ENCODE assay signal across 10 mouse cellular contexts in genomic region chr10:84707226-84707625, GRCm38 (mm10). TPM values are rescaled to one million over a fixed set of nuclear protein-coding genes. Genes with fewer than 3 reads are reported as not detected.
A peak's percentile ranks its signal among the peaks of the same experiment; 100 is the strongest.
DNase-seq lines count a peak whose midpoint lies in the region; ATAC-seq lines count a peak whose summit lies in the region.
"Had no signal": no experiment of that assay in that cellular context is flagged by ENCODE, and none has a peak within 500 bp of the region (broad histone marks: within the 10 kb centered on the region; RNA-seq: fewer than 3 reads in every experiment).

No protein-coding gene starts in this region.

- H3K4me1 ChIP-seq in hindbrain, embryonic 14.5 days (replicated peaks; ENCODE audit: control insufficient read depth, insufficient read depth, low read length) = peaks cover 28% of the 10 kb centered on the region
- peaks cover 72% of the 10 kb centered on the region for H3K4me1 ChIP-seq in midbrain, embryonic 10.5 days

- WGBS in hindbrain, embryonic 14.5 days = 32% methylated on average over 6 of the region's 6 CpGs
- 23% methylated on average over 6 of the region's 6 CpGs for WGBS in midbrain, embryonic 10.5 days

- peak overlapping the region; percentile 63; the same call in 1 of the 2 replicates for H3K27ac ChIP-seq in hindbrain, embryonic 14.5 days
- H3K27ac ChIP-seq in midbrain, embryonic 10.5 days (replicated peaks) = peak overlapping the region; percentile 73
- H3K27ac ChIP-seq: embryonic facial prominence, embryonic 15.5 days had no signal

- no peaks in the 10 kb centered on the region for H3K9me3 ChIP-seq in hindbrain, embryonic 14.5 days (ENCODE audit: control insufficient read depth, low read length)
- no peaks in the 10 kb centered on the region for H3K9me3 ChIP-seq in midbrain, embryonic 10.5 days (replicated peaks)
- H3K9me3 ChIP-seq: embryonic facial prominence, embryonic 15.5 days had no signal

- no peak for ATAC-seq in hindbrain, embryonic 14.5 days (ENCODE audit: low FRiP score)

- H3K4me3 ChIP-seq in hindbrain, embryonic 14.5 days (replicated peaks; ENCODE audit: low read length) = no peak overlapping the region
- no peak overlapping the region for H3K4me3 ChIP-seq in midbrain, embryonic 10.5 days
- H3K4me3 ChIP-seq: embryonic facial prominence, embryonic 15.5 days had no signal

- no peaks in the 10 kb centered on the region for H3K27me3 ChIP-seq in hindbrain, embryonic 14.5 days (ENCODE audit: control insufficient read depth, insufficient read depth, low read length)
- H3K27me3 ChIP-seq in midbrain, embryonic 10.5 days (ENCODE audit: low read depth, poor library complexity, severe bottlenecking) = peaks cover 16% of the 10 kb centered on the region
- H3K27me3 ChIP-seq: embryonic facial prominence, embryonic 15.5 days had no signal

- no peak overlapping the region for H3K4me2 ChIP-seq in hindbrain, embryonic 14.5 days (replicated peaks)
- H3K4me2 ChIP-seq: embryonic facial prominence, embryonic 15.5 days had no signal

- no peak overlapping the region for H3K9ac ChIP-seq in hindbrain, embryonic 14.5 days
- H3K9ac ChIP-seq: embryonic facial prominence, embryonic 15.5 days had no signal

- peaks cover under 1% of the 10 kb centered on the region; the same call in 1 of the 2 replicates for H3K36me3 ChIP-seq in hindbrain, embryonic 14.5 days (replicated peaks; ENCODE audit: control insufficient read depth, insufficient read depth)
- peaks cover 2% of the 10 kb centered on the region; the same call in 1 of the 2 replicates for H3K36me3 ChIP-seq in midbrain, embryonic 10.5 days
- H3K36me3 ChIP-seq: embryonic facial prominence, embryonic 15.5 days had no signal

- DNase-seq in embryo, embryonic 9.5 days (ENCODE audit: extremely low spot score) = peak; percentile 28
- DNase-seq in embryo, embryonic 11 days = no peak
- DNase-seq in Muller cell, postnatal 12 days (ENCODE audit: inconsistent ontology term) = peak; percentile 72
- no peak for DNase-seq in hindbrain, embryonic 14.5 days (ENCODE audit: low spot score)
- DNase-seq in midbrain, embryonic 10.5 days (ENCODE audit: low spot score) = peak; percentile 38
- no peak for DNase-seq in spleen, postnatal 4 days (ENCODE audit: low spot score in 2 of 2)
- no peak for DNase-seq in frontal cortex, postnatal 36 days (ENCODE audit: low spot score in 2 of 2)
- DNase-seq in testis, postnatal 14 days (ENCODE audit: low spot score) = no peak

RNA-seq across cellular contexts. Expression of gene Rfx4, which starts 48.6 kb away (rescaled TPM):
- 23.0 and 25.1 TPM in 2 replicates for polyA plus RNA-seq in hindbrain, embryonic 14.5 days (2014; fragmentation: Nextera tagmentation; extraction: Ambion mirVana)
- polyA plus RNA-seq in midbrain, embryonic 10.5 days (2016; fragmentation: Nextera tagmentation; extraction: Ambion mirVana) = 61.8 and 70.6 TPM in 2 replicates
- polyA plus RNA-seq: spleen, adult 2 months had no signal

Comparison
In these comparisons a context has a peak if more than half of its experiments do, and no peak if none do; other contexts are left out.
1. DNase-seq: peak in embryo, embryonic 9.5 days (single experiment), Muller cell, postnatal 12 days (single experiment) and midbrain, embryonic 10.5 days (single experiment); none in embryo, embryonic 11 days (single experiment), hindbrain, embryonic 14.5 days (single experiment), spleen, postnatal 4 days (0 of 2), frontal cortex, postnatal 36 days (0 of 2) and testis, postnatal 14 days (single experiment).